Mouse (Mus musculus): ENCODE measurements around the gene Aebp1. TPM values are rescaled to one million over a fixed set of nuclear protein-coding genes. Genes with fewer than 3 reads are reported as not detected.
"Not testable (repeated sequence)": the region's sequence is repeated elsewhere in the genome, so short reads cannot be mapped to it uniquely, and the experiment has no call there.

Aebp1 gene
- polyA plus RNA-seq, 1 experiment from 2014 or later, result 15.0 TPM

DNA sequence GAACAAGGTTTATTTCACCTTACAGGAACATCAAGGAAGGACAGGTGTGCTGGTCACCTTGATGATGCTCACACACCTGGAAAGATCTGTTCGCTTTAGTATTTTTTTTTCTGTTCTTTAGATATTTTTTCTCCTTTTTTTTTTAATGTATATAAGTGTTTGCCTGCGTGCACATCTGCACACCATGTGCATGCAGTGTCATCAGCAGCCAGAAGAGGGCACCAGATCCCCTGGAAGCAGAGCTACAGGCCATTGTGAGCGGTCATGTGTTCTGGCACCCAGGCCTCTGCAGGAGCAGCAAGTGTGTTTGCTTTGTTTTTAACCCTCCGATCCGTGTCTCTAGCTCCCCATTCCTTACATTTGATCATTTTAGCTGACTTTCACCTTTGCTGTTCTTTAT lies 18.2 kb downstream of the Aebp1 start:
- peak; percentile 85 for TF ChIP-seq CTCF (IDR thresholded peaks at IDR 0.05; ENCODE audit: low read depth)
- H3K36me3 ChIP-seq (ENCODE audit: control insufficient read depth, insufficient read depth), result peaks cover 3% of the 10 kb centered on the region; the same call in 1 of the 2 replicates
- WGBS, result 71% methylated on average over 5 of the region's 5 CpGs
- ATAC-seq, result no peak
- no peaks in the 10 kb centered on the region for H3K9me3 ChIP-seq (ENCODE audit: control insufficient read depth)
- no peak overlapping the region for H3K4me2 ChIP-seq (replicated peaks; ENCODE audit: low read depth)
- 0 out of 2 replicates have a peak, but pooled peaks cover 3% of the 10 kb centered on the region for H3K4me1 ChIP-seq (replicated peaks; ENCODE audit: control insufficient read depth, insufficient read depth, low read length)
- H3K4me3 ChIP-seq (ENCODE audit: low read depth, low read length), result no peak overlapping the region
- H3K27me3 ChIP-seq (replicated peaks; ENCODE audit: control insufficient read depth, insufficient read depth, low read length), result no peaks in the 10 kb centered on the region
- H3K27ac ChIP-seq (ENCODE audit: low read depth, low read length), result no peak overlapping the region
- H3K9ac ChIP-seq (ENCODE audit: low read depth, low read length), result no peak overlapping the region

DNA sequence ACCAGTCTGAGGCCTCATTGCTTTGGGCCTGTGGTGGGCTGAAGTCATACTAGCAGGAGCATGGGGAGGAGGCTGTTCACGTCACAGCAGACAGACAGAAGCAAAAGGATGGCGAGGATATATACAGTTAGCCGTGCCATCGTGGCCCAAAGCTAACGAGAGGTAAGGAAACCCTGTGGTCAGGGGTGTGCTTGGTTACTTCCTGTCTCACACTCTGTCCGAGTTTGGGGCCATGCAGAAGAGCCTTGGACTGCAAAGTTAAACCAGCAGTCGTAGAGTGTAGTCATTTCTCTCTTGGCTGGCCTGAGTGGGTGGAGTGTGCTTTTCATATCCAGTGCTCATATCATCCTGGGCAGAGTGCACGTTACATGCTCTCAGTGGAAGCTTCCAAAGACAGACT lies 20.8 kb downstream of the Aebp1 start:
- H3K4me2 ChIP-seq (replicated peaks; ENCODE audit: low read depth), result no peak overlapping the region
- H3K36me3 ChIP-seq (ENCODE audit: control insufficient read depth, insufficient read depth), result no peaks in the 10 kb centered on the region
- no peak for ATAC-seq
- H3K9me3 ChIP-seq (ENCODE audit: control insufficient read depth), result no peaks in the 10 kb centered on the region
- H3K4me1 ChIP-seq (replicated peaks; ENCODE audit: control insufficient read depth, insufficient read depth, low read length), result 0 out of 2 replicates have a peak, but pooled peaks cover 3% of the 10 kb centered on the region
- no peak overlapping the region for H3K27ac ChIP-seq (ENCODE audit: low read depth, low read length)
- TF ChIP-seq CTCF (IDR thresholded peaks at IDR 0.05; ENCODE audit: low read depth), result no peak
- WGBS, result 66% methylated on average over 8 of the region's 8 CpGs
- no peak overlapping the region for H3K9ac ChIP-seq (ENCODE audit: low read depth, low read length)
- no peak overlapping the region for H3K4me3 ChIP-seq (ENCODE audit: low read depth, low read length)
- no peaks in the 10 kb centered on the region for H3K27me3 ChIP-seq (replicated peaks; ENCODE audit: control insufficient read depth, insufficient read depth, low read length)

- no peak overlapping the region for H3K4me2 ChIP-seq (replicated peaks; ENCODE audit: low read depth)
- peak; percentile 94 for TF ChIP-seq CTCF (IDR thresholded peaks at IDR 0.05; ENCODE audit: low read depth)
- no peaks in the 10 kb centered on the region for H3K36me3 ChIP-seq (ENCODE audit: control insufficient read depth, insufficient read depth)
- H3K27ac ChIP-seq (ENCODE audit: low read depth, low read length), result no peak overlapping the region
- no peak overlapping the region for H3K9ac ChIP-seq (ENCODE audit: low read depth, low read length)
- peak; percentile 34; the same call in 1 of the 2 replicates for ATAC-seq
- no peak overlapping the region for H3K4me3 ChIP-seq (ENCODE audit: low read depth, low read length)
- WGBS, result 20% methylated on average over 9 of the region's 9 CpGs
- H3K9me3 ChIP-seq (ENCODE audit: control insufficient read depth), result no peaks in the 10 kb centered on the region
- no peaks in the 10 kb centered on the region for H3K4me1 ChIP-seq (replicated peaks; ENCODE audit: control insufficient read depth, insufficient read depth, low read length)
- no peaks in the 10 kb centered on the region for H3K27me3 ChIP-seq (replicated peaks; ENCODE audit: control insufficient read depth, insufficient read depth, low read length)
Measured at GRCm38 (mm10) chr11:5886187-5886586, 24.4 kb downstream of the Aebp1 start.

DNA sequence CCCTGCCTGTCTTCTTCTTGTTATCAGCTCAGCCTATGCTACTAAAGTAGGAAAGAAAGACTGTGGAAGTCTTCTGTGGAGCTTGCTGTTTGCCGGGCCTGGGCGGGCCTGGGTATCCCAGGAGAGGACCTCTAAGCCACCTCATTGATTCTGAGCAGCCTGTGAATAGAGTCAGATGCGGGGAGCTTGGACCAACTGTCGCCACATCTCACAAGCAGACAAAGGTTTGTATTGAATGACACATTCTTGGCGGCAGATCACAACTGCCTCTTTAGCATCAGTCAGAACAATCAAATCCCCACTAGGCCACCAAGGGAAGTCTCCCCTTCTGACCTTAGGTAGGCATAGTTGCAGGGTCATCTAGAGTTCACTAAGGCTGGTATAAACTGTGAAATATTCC lies 25.5 kb downstream of the Aebp1 start:
- no peak for ATAC-seq
- no peaks in the 10 kb centered on the region for H3K27me3 ChIP-seq (replicated peaks; ENCODE audit: control insufficient read depth, insufficient read depth, low read length)
- H3K4me3 ChIP-seq (ENCODE audit: low read depth, low read length), result no peak overlapping the region
- WGBS, result 75% methylated on average over 5 of the region's 5 CpGs
- no peaks in the 10 kb centered on the region for H3K36me3 ChIP-seq (ENCODE audit: control insufficient read depth, insufficient read depth)
- H3K9me3 ChIP-seq (ENCODE audit: control insufficient read depth), result no peaks in the 10 kb centered on the region
- no peak overlapping the region for H3K9ac ChIP-seq (ENCODE audit: low read depth, low read length)
- no peak overlapping the region for H3K27ac ChIP-seq (ENCODE audit: low read depth, low read length)
- H3K4me2 ChIP-seq (replicated peaks; ENCODE audit: low read depth), result no peak overlapping the region
- TF ChIP-seq CTCF (IDR thresholded peaks at IDR 0.05; ENCODE audit: low read depth), result no peak
- no peaks in the 10 kb centered on the region; the same call in 1 of the 2 replicates for H3K4me1 ChIP-seq (replicated peaks; ENCODE audit: control insufficient read depth, insufficient read depth, low read length)

DNA sequence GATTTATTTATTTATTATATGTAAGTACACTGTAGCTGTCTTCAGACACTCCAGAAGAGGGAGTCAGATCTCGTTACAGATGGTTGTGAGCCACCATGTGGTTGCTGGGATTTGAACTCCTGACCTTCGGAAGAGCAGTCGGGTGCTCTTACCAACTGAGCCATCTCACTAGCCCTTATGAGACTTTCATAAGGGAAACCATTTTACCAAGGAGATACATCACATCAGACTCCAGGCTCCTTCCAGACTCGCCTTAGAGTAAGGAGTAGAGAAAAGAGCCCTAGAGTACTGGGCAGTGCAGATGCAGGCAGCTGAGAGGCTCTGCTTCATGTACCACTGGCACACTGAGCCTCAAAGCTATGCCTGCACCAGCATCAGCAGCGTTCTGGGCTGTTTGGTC lies 26.8 kb downstream of the Aebp1 start:
- H3K4me2 ChIP-seq (replicated peaks; ENCODE audit: low read depth); H3K27me3 ChIP-seq (replicated peaks; ENCODE audit: control insufficient read depth, insufficient read depth, low read length); ATAC-seq; H3K4me3 ChIP-seq (ENCODE audit: low read depth, low read length); H3K36me3 ChIP-seq (ENCODE audit: control insufficient read depth, insufficient read depth); H3K9me3 ChIP-seq (ENCODE audit: control insufficient read depth); H3K9ac ChIP-seq (ENCODE audit: low read depth, low read length); H3K27ac ChIP-seq (ENCODE audit: low read depth, low read length); H3K4me1 ChIP-seq (replicated peaks; ENCODE audit: control insufficient read depth, insufficient read depth, low read length): not testable (repeated sequence)
- WGBS, result 76% methylated on average over 5 of the region's 5 CpGs

GRCm38 (mm10) chr11:5892151-5892591 lies 30.4 kb downstream of the Aebp1 start:
- peak; percentile 13; the same call in 1 of the 2 replicates for ATAC-seq
- Histone ChIP-seq H3K36me3 (ENCODE audit: control insufficient read depth, insufficient read depth) (no peaks in the 10 kb centered on the region), H3K4me1 (replicated peaks; ENCODE audit: control insufficient read depth, insufficient read depth, low read length) (peaks cover 9% of the 10 kb centered on the region; the same call in 1 of the 2 replicates), H3K27me3 (replicated peaks; ENCODE audit: control insufficient read depth, insufficient read depth, low read length) (no peaks in the 10 kb centered on the region), H3K4me3 (ENCODE audit: low read depth, low read length) (no peak overlapping the region), H3K27ac (ENCODE audit: low read depth, low read length) (no peak overlapping the region), H3K9me3 (ENCODE audit: control insufficient read depth) (no peaks in the 10 kb centered on the region), H3K4me2 (replicated peaks; ENCODE audit: low read depth) (no peak overlapping the region), H3K9ac (ENCODE audit: low read depth, low read length) (no peak overlapping the region)
- TF ChIP-seq CTCF (IDR thresholded peaks at IDR 0.05; ENCODE audit: low read depth), result no peak
- WGBS, result 31% methylated on average over 8 of the region's 8 CpGs
